ENCODE assay signal across 8 mouse cellular contexts in genomic region chr3:81017385-81018051, GRCm38 (mm10). TPM values are rescaled to one million over a fixed set of nuclear protein-coding genes. Genes with fewer than 3 reads are reported as not detected.
DNase-seq lines count a peak whose midpoint lies in the region; ATAC-seq lines count a peak whose summit lies in the region.
"Had no signal": no experiment of that assay in that cellular context is flagged by ENCODE, and none has a peak within 500 bp of the region (broad histone marks: within the 10 kb centered on the region; RNA-seq: fewer than 3 reads in every experiment).

No protein-coding gene starts in this region.

- no peak overlapping the region for H3K4me3 ChIP-seq in stomach, embryonic 15.5 days (replicated peaks)

- intact Hi-C loops in gastrocnemius, postnatal 14 days (cut with DNase I; ENCODE audit: low total_unique reads): no loop called here

- H3K4me2 ChIP-seq in stomach, embryonic 15.5 days: no peak overlapping the region

- 68% methylated on average over 5 of the region's 5 CpGs for WGBS in stomach, embryonic 15.5 days

- no peak overlapping the region; the same call in 1 of the 2 replicates for H3K27ac ChIP-seq in stomach, embryonic 15.5 days
- H3K27ac ChIP-seq: macrophage had no signal

- H3K36me3 ChIP-seq in stomach, embryonic 15.5 days: no peaks in the 10 kb centered on the region

- H3K9me3 ChIP-seq in stomach, embryonic 15.5 days: no peaks in the 10 kb centered on the region

- DNase-seq in 3T3-L1 (ENCODE audit: low read depth, low spot score): peak; percentile 100
- peak; percentile 13 for DNase-seq in ES-CJ7 (ENCODE audit: low read depth, low spot score)
- DNase-seq in gastrocnemius, postnatal 14 days: peak; percentile 14
- DNase-seq in kidney, postnatal 10 days: peak; percentile 84
- no peak for DNase-seq in frontal cortex, postnatal 14 days (ENCODE audit: low spot score in 2 of 2)
- no peak for DNase-seq in layer of hippocampus, postnatal 25 days (ENCODE audit: extremely low spot score in 1 of 2, low spot score in 1 of 2)

- ATAC-seq in stomach, embryonic 15.5 days (ENCODE audit: insufficient read depth, low FRiP score, low read depth): peak; percentile 94

- no peaks in the 10 kb centered on the region for H3K27me3 ChIP-seq in stomach, embryonic 15.5 days (replicated peaks)

- no peak overlapping the region for H3K9ac ChIP-seq in stomach, embryonic 15.5 days

- no peaks in the 10 kb centered on the region for H3K4me1 ChIP-seq in stomach, embryonic 15.5 days

RNA-seq across cellular contexts. Expression of gene Pdgfc, which starts 18.7 kb away (rescaled TPM):
- total RNA-seq in gastrocnemius, postnatal 14 days (2021): 1 to 10 TPM; 2.1 to 2.6 TPM
- polyA plus RNA-seq in stomach, embryonic 15.5 days (2015; fragmentation: Nextera tagmentation; extraction: Ambion mirVana): 15.8 and 16.3 TPM in 2 replicates
- total RNA-seq in layer of hippocampus, postnatal 25 days (2021): 1 to 10 TPM; 5.4 to 5.6 TPM

Comparison
In these comparisons a context has a peak if more than half of its experiments do, and no peak if none do; other contexts are left out.
1. DNase-seq: peak in 3T3-L1 (single experiment), ES-CJ7 (single experiment), gastrocnemius, postnatal 14 days (single experiment) and kidney, postnatal 10 days (single experiment); none in frontal cortex, postnatal 14 days (0 of 2) and layer of hippocampus, postnatal 25 days (0 of 2).